28 mouse cellular contexts compared by ENCODE assay signal in genomic region chr7:64025155-64025554, GRCm38 (mm10).
DNase-seq lines count a peak whose midpoint lies in the region; ATAC-seq and TF ChIP-seq lines count a peak whose summit lies in the region.
"Had no signal": no experiment of that assay in that cellular context is flagged by ENCODE, and none has a peak within 500 bp of the region (broad histone marks: within the 10 kb centered on the region; RNA-seq: fewer than 3 reads in every experiment).

No protein-coding gene starts in this region.

- no peaks in the 10 kb centered on the region for H3K27me3 ChIP-seq in splenic B cell, adult 2 months (ENCODE audit: control insufficient read depth, insufficient read depth, low read length, poor library complexity, severe bottlenecking)
- H3K27me3 ChIP-seq: embryonic facial prominence, embryonic 12.5 days; hindbrain, embryonic 15.5 days; limb, embryonic 15.5 days; midbrain, embryonic 15.5 days had no signal

- H3K27ac ChIP-seq in layer of hippocampus, adult 2 months = peak overlapping the region; percentile 59; the same call in 1 of the 2 replicates
- H3K27ac ChIP-seq: embryonic facial prominence, embryonic 12.5 days; hindbrain, embryonic 15.5 days; limb, embryonic 15.5 days; liver, embryonic 14.5 days; macrophage; midbrain, embryonic 15.5 days had no signal

- TF ChIP-seq CTCF in layer of hippocampus, adult 2 months (conservative IDR thresholded peaks at IDR 0.05) = no peak

- H3K4me3 ChIP-seq in layer of hippocampus, adult 2 months = no peak overlapping the region
- H3K4me3 ChIP-seq: embryonic facial prominence, embryonic 12.5 days; hindbrain, embryonic 15.5 days; left cerebral cortex, adult 2 months; limb, embryonic 15.5 days; midbrain, embryonic 10.5 days; midbrain, embryonic 15.5 days had no signal

- peak; percentile 77 for ATAC-seq in common myeloid progenitor, adult 5-6 weeks (replicated peaks; ENCODE audit: low read depth, poor library complexity, severe bottlenecking)
- peak; percentile 43 to 56; a peak in 3 of 4 replicates for ATAC-seq in hematopoietic stem cell, adult 5-6 weeks (replicated peaks in 1 of 2; ENCODE audit: insufficient read depth in 1 of 2, low FRiP score in 2 of 2, low TSS enrichment in 1 of 2, low read depth in 1 of 2, poor library complexity in 2 of 2, severe bottlenecking in 2 of 2)
- ATAC-seq: activated CD4-positive, CD25-positive, alpha-beta regulatory T cell, adult 4 months; forebrain, embryonic 16.5 days; inflammation-experienced regulatory T-cells, adult 6 months; midbrain, embryonic 15.5 days had no signal

- DNase-seq in layer of hippocampus, adult 2 months (ENCODE audit: low spot score in 2 of 2) = no peak
- no peak for DNase-seq in layer of hippocampus, adult 9-10 months (ENCODE audit: low spot score)
- peak; percentile 55 for DNase-seq in splenic B cell, adult 2 months (ENCODE audit: low read depth, low spot score)
- no peak for DNase-seq in frontal cortex, postnatal 10 days (ENCODE audit: low spot score in 2 of 2)
- DNase-seq: adrenal gland, adult 2 months; adrenal gland, postnatal 36 days; B cell, adult 2 months; cerebellum, adult 8-10 months; cerebellum, postnatal 36 days; embryo, embryonic 11 days; heart, postnatal 14 days; kidney, adult 11 months; kidney, postnatal 14 days; lung, adult 2 months; lung, postnatal 10 days had no signal

- H3K36me3 ChIP-seq in splenic B cell, adult 2 months (ENCODE audit: control insufficient read depth, insufficient read depth, low read length, poor library complexity, severe bottlenecking) = no peaks in the 10 kb centered on the region
- H3K36me3 ChIP-seq: embryonic facial prominence, embryonic 12.5 days; hindbrain, embryonic 15.5 days; limb, embryonic 15.5 days; midbrain, embryonic 10.5 days; midbrain, embryonic 15.5 days had no signal
